Mouse (Mus musculus) lung, postnatal 0 days (tissue): ENCODE data around the gene Pla2g3.

Experiments used
- CTCF ChIP-seq: IDR thresholded peaks from 2 replicates; pipeline ENCODE4 v1.5.1; 2016; ENCODE audit warnings: antibody characterized with exemption, mild to moderate bottlenecking
- EP300 ChIP-seq: IDR thresholded peaks from 2 replicates; pipeline ENCODE4 v1.6.1; 2016; ENCODE audit warnings: antibody characterized with exemption, mild to moderate bottlenecking, control low read depth

GRCm38 (mm10) chr11:3441696-3442443, 46.2 kb upstream of the Pla2g3 start:
- TF ChIP-seq CTCF, result no peak
- peak; percentile 36; the same call in 1 of the 2 replicates for TF ChIP-seq EP300
